Mouse (Mus musculus) intestine, postnatal 0 days (tissue): Measurements from ENCODE around the gene Gper1. TPM values are rescaled to one million over a fixed set of nuclear protein-coding genes. Genes with fewer than 3 reads are reported as not detected.

Experiments used
- ATAC-seq: fragments of 200-750 bp; cut with Nextera tagmentation; 2 replicates; pipeline ENCODE4 v1.8.0; 2017; ENCODE audit warnings: mild to moderate bottlenecking, moderate TSS enrichment, moderate library complexity
- H3K27ac ChIP-seq: fragments of 300-500 bp; sonication (generic); 2 replicates; pipeline ENCODE4 v1.5.1; 2014; ENCODE audit warnings: mild to moderate bottlenecking, low read depth, low read length, moderate library complexity
- H3K27me3 ChIP-seq: fragments of 300-500 bp; sonication (generic); replicated peaks from 2 replicates; pipeline ENCODE4 v1.6.1; 2014; ENCODE audit warnings: low read length, mixed read lengths; ENCODE audit not compliant: control insufficient read depth, insufficient read depth
- H3K36me3 ChIP-seq: fragments of 300-500 bp; sonication (generic); 2 replicates; pipeline ENCODE4 v1.6.1; 2014; ENCODE audit warnings: mild to moderate bottlenecking, moderate library complexity; ENCODE audit not compliant: control insufficient read depth, insufficient read depth
- H3K4me1 ChIP-seq: fragments of 300-500 bp; sonication (generic); replicated peaks from 2 replicates; pipeline ENCODE4 v1.6.1; 2014; ENCODE audit warnings: antibody characterized with exemption, low read length, mixed read lengths; ENCODE audit not compliant: control insufficient read depth, insufficient read depth
- H3K4me2 ChIP-seq: fragments of 300-500 bp; sonication (generic); replicated peaks from 2 replicates; pipeline ENCODE4 v1.6.1; 2014; ENCODE audit warnings: low read depth, mild to moderate bottlenecking, moderate library complexity
- H3K4me3 ChIP-seq: fragments of 300-500 bp; sonication (generic); 2 replicates; pipeline ENCODE4 v1.5.1; 2014; ENCODE audit warnings: low read depth, low read length
- H3K9ac ChIP-seq: fragments of 300-500 bp; sonication (generic); 2 replicates; pipeline ENCODE4 v1.6.1; 2014; ENCODE audit warnings: mild to moderate bottlenecking, low read depth, low read length
- H3K9me3 ChIP-seq: fragments of 300-500 bp; sonication (generic); 2 replicates; pipeline ENCODE4 v1.6.1; 2016; ENCODE audit warnings: mixed run types; ENCODE audit not compliant: control insufficient read depth
- CTCF ChIP-seq: sonication (generic); IDR thresholded peaks from 2 replicates; pipeline ENCODE4 v1.5.1; 2016; ENCODE audit warnings: low read depth, mild to moderate bottlenecking, control low read depth, antibody characterized with exemption, moderate library complexity
- WGBS: fragments of 180-500 bp; shearing (Covaris S2); extraction: QIAGEN DNeasy Blood & Tissue Kit; methylation state at CpG from one replicate; pipeline ENCODE4 v1.1.7; 2014; 5-methylcytosine and 5-hydroxymethylcytosine counted together
- polyA plus RNA-seq: library from polyadenylated mRNA; unstranded; fragments of >200 nt; fragmentation: Nextera tagmentation; extraction: Ambion mirVana; gene quantifications from 2 replicates; pipeline ENCODE4 v1.2.1, GENCODE M21; 2015

Gper1 gene
- polyA plus RNA-seq, 1 experiment from 2014 or later: 1.1 TPM

GRCm38 (mm10) chr5:139383234-139383633 is 39.7 kb upstream of the Gper1 start:
- Histone ChIP-seq H3K27ac (no peak overlapping the region), H3K4me1 (peaks cover 16% of the 10 kb centered on the region; the same call in 1 of the 2 replicates)

GRCm38 (mm10) chr5:139384531-139384930 is 38.4 kb upstream of the Gper1 start:
- Histone ChIP-seq H3K4me1 (peaks cover 10% of the 10 kb centered on the region), H3K27me3 (no peaks in the 10 kb centered on the region), H3K27ac (no peak overlapping the region), H3K36me3 (no peaks in the 10 kb centered on the region), H3K9ac (no peak overlapping the region), H3K4me3 (no peak overlapping the region), H3K9me3 (no peaks in the 10 kb centered on the region), H3K4me2 (no peak overlapping the region)
- WGBS: 38% methylated on average over 10 of the region's 10 CpGs
- no peak for TF ChIP-seq CTCF
- ATAC-seq: no peak

More at GRCm38 (mm10) chr5:139383234-139383633, 39.7 kb upstream of the Gper1 start:
- ATAC-seq: no peak
- no peak for TF ChIP-seq CTCF
- Histone ChIP-seq H3K9me3 (no peaks in the 10 kb centered on the region), H3K36me3 (no peaks in the 10 kb centered on the region), H3K4me3 (no peak overlapping the region), H3K9ac (no peak overlapping the region), H3K27me3 (no peaks in the 10 kb centered on the region), H3K4me2 (no peak overlapping the region)
- 75% methylated on average over 9 of the region's 9 CpGs for WGBS

GRCm38 (mm10) chr5:139386047-139386446 is 36.9 kb upstream of the Gper1 start:
- H3K4me2 ChIP-seq: no peak overlapping the region
- TF ChIP-seq CTCF: no peak
- no peak for ATAC-seq

GRCm38 (mm10) chr5:139387329-139388194 is 35.4 kb upstream of the Gper1 start:
- WGBS: 77% methylated on average over 10 of the region's 10 CpGs
- H3K4me1 ChIP-seq: peaks cover 5% of the 10 kb centered on the region
- no peak overlapping the region; the same call in 1 of the 2 replicates for H3K27ac ChIP-seq
- H3K27me3 ChIP-seq: no peaks in the 10 kb centered on the region
- peaks cover 3% of the 10 kb centered on the region; the same call in 1 of the 2 replicates for H3K36me3 ChIP-seq
- no peak overlapping the region for H3K4me3 ChIP-seq
- no peaks in the 10 kb centered on the region for H3K9me3 ChIP-seq
- no peak overlapping the region for H3K4me2 ChIP-seq
- TF ChIP-seq CTCF: no peak
- ATAC-seq: no peak
- no peak overlapping the region for H3K9ac ChIP-seq

More at GRCm38 (mm10) chr5:139386047-139386446, 36.9 kb upstream of the Gper1 start:
- 94% methylated on average over 5 of the region's 5 CpGs for WGBS
- H3K27ac ChIP-seq: no peak overlapping the region
- no peaks in the 10 kb centered on the region for H3K36me3 ChIP-seq
- H3K9me3 ChIP-seq: no peaks in the 10 kb centered on the region
- H3K4me1 ChIP-seq: peaks cover 6% of the 10 kb centered on the region
- no peak overlapping the region for H3K9ac ChIP-seq
- no peaks in the 10 kb centered on the region for H3K27me3 ChIP-seq
- no peak overlapping the region for H3K4me3 ChIP-seq

GRCm38 (mm10) chr5:139388195-139388570 is 34.8 kb upstream of the Gper1 start:
- Histone ChIP-seq H3K9me3 (no peaks in the 10 kb centered on the region), H3K4me2 (no peak overlapping the region), H3K36me3 (peaks cover 8% of the 10 kb centered on the region; the same call in 1 of the 2 replicates), H3K27ac (no peak overlapping the region), H3K4me1 (peaks cover 5% of the 10 kb centered on the region), H3K27me3 (no peaks in the 10 kb centered on the region), H3K4me3 (no peak overlapping the region), H3K9ac (no peak overlapping the region)
- 64% methylated on average over 4 of the region's 4 CpGs for WGBS
- ATAC-seq: no peak
- TF ChIP-seq CTCF: no peak

- no peak for TF ChIP-seq CTCF
- Histone ChIP-seq H3K27me3 (no peaks in the 10 kb centered on the region), H3K4me2 (no peak overlapping the region), H3K4me3 (no peak overlapping the region), H3K4me1 (peaks cover 5% of the 10 kb centered on the region), H3K9me3 (no peaks in the 10 kb centered on the region), H3K36me3 (peaks cover 8% of the 10 kb centered on the region; the same call in 1 of the 2 replicates), H3K9ac (no peak overlapping the region), H3K27ac (no peak overlapping the region)
- ATAC-seq: no peak
- 72% methylated on average over 17 of the region's 17 CpGs for WGBS
These were observed 34.0 kb upstream of the Gper1 start for GRCm38 (mm10) chr5:139388694-139389675.
